Mouse (Mus musculus) heart, postnatal 0 days (tissue): ENCODE measurements around the gene Pagr1b.
A peak's percentile ranks its signal among the peaks of the same experiment; 100 is the strongest.

ENCODE experiments used
- CTCF ChIP-seq: IDR thresholded peaks from 2 replicates; pipeline ENCODE4 v1.5.1; 2016; ENCODE audit warnings: antibody characterized with exemption, control low read depth, low read depth
- EP300 ChIP-seq: IDR thresholded peaks from 2 replicates; pipeline ENCODE4 v1.6.1; 2016; ENCODE audit warnings: antibody characterized with exemption, low read depth

DNA sequence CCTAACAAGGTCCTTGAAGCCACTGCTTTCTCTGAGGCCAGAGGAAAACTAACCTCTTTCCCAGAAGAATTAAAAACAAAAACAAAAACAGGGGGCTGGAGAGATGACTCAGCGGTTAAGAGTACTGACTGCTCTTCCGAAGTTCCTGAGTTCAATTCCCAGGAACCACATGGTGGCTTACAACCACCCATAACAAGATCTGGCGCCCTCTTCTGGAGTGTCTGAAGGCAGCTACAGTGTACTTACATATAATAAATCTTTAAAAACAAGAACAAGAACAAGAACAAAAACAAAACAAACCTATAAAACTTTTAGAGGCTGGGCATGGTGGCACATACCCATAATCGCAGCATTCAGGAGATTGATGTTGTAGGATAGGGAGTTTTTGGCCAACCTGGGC is 19.8 kb downstream of the Pagr1b start:
- TF ChIP-seq EP300 = no peak
- TF ChIP-seq CTCF = peak; percentile 6; the same call in 1 of the 2 replicates
